Mouse (Mus musculus): ENCODE data around the gene Poldip2. TPM values are rescaled to one million over a fixed set of nuclear protein-coding genes. Genes with fewer than 3 reads are reported as not detected.

Poldip2 gene
- total and polyA plus RNA-seq, 3 experiments: 102 to 144 (median 103) TPM

DNA sequence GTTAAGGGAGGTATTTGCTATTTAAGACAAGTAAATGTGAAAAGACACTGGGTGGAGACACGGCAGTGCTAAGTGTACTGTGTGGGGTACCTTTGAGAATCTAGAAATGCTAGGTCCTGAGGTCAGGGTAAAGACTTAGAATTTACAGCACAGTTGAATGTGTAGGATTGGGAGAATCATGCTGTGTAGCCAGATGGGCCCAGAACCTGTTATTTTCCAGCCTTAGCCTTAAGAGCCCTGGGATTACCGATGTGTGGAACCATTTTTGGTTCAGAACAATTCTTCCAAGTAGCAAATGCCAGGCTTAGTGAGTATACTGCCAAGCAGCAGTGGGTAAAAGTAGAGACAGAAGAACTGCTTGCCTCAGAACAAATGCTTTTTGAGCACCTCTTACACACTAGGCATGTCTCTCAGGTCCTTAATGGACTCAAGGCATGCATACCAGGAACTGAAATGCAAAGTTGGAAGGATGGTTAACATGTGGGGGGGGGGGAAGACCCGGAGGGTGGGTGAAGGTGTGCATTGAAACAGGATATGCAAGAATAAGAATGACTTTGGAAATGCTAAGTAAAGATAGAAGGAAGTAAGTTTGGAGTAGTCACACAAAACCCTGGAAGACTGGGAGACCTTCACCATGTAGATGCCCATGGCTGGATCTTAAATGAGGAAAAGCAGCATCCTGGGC is 1.3 kb downstream of the Poldip2 start:
- in situ Hi-C loops (cut with MboI; ENCODE audit: low pct_ligation_motif_present, low pct_unique_long_range_greater_than_20kb, low sequenced_read_pairs): no loop called here
- TF ChIP-seq JUN (IDR thresholded peaks at IDR 0.05; ENCODE audit: insufficient read depth, low read depth, low read length) (no peak), SIN3A (IDR thresholded peaks at IDR 0.05; ENCODE audit: low read length) (no peak; the same call in 1 of the 2 replicates), TCF12 (IDR thresholded peaks at IDR 0.05; ENCODE audit: low read depth, low read length) (no peak), USF1 (IDR thresholded peaks at IDR 0.05; ENCODE audit: low read depth, low read length) (no peak), CHD2 (IDR thresholded peaks at IDR 0.05; ENCODE audit: low read length) (no peak), CHD1 (IDR thresholded peaks at IDR 0.05; ENCODE audit: low read depth, low read length) (no peak), NRF1 (IDR thresholded peaks at IDR 0.05; ENCODE audit: low read depth, low read length) (no peak), PAX5 (IDR thresholded peaks at IDR 0.05; ENCODE audit: low read length) (no peak), ZMIZ1 (IDR thresholded peaks at IDR 0.05; ENCODE audit: low read depth, low read length) (no peak)

DNA sequence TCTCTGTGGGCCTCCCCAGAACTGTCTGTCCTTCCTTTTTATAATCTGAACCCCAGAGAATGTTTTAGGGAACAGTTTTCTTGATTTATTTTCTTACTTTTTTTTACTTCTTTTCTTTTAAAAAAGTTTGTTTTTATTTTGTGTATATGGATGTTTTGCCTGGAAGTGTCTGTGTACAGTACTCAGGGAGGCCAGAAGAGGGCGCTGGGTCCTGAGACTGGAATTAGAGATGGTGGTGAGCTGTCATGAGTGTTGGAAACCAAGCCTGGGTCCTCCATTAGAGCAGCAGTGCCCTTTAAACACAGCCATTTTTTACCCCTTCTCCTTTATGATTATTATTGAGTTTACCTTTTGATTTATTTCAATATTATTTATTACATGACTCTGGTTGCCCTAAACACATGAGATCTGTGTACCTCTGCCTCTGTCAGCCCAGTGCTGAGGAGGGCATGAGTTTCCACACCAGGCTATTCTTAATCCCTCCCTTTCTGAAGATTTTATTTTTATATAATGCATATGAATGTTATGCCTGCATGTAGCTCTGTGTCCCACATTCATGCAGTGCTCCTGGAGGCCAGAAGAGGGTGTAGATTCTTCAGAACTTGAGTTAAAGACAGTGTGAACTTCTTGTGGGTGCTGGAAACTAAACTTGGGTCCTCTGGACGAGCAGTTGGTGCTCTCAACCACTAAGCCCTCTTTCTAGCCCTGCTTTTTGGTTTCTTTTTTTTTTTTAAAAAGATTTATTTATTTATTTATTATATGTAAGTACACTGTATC is 3.7 kb downstream of the Poldip2 start:
- no peak for DNase-seq (ENCODE audit: extremely low read depth)
- dilution Hi-C loops (cut with MboI; ENCODE audit: extremely low pct_ligation_motif_present, extremely low pct_unique_long_range_greater_than_20kb, low sequenced_read_pairs): no loop called here
- H3K36me3 ChIP-seq (replicated peaks in 1 of 2; ENCODE audit: control insufficient read depth in 1 of 2, insufficient read depth in 1 of 2, low read length in 1 of 2): peaks cover 49 to 66% of the 10 kb centered on the region in 2 experiments

More for the DNA sequence above, 1.3 kb downstream of the Poldip2 start:
- Histone ChIP-seq H3K9me3 (replicated peaks; ENCODE audit: low read length) (no peaks in the 10 kb centered on the region), H3K4me2 (ENCODE audit: insufficient read depth, low read depth, poor library complexity, severe bottlenecking) (peak overlapping the region; percentile 60), H3K4me3 (replicated peaks in 1 of 3; ENCODE audit: low read depth in 2 of 3, low read length in 2 of 3, poor library complexity in 1 of 3) (peak overlapping the region; percentile 74 to 85 (median 83)), H3K9ac (ENCODE audit: insufficient read depth, low read depth) (peak overlapping the region; percentile 94), H3K27ac (ENCODE audit: insufficient read depth, low read depth) (no peak overlapping the region), H3K27me3 (replicated peaks) (no peaks in the 10 kb centered on the region), H3K4me1 (ENCODE audit: control insufficient read depth in 1 of 2, insufficient read depth in 2 of 2) (peaks cover 0 to 31% of the 10 kb centered on the region in 2 experiments; a peak in 2 of 4 replicates), H3K36me3 (replicated peaks in 1 of 2; ENCODE audit: control insufficient read depth in 1 of 2, insufficient read depth in 1 of 2, low read length in 1 of 2) (peaks cover 41 to 59% of the 10 kb centered on the region in 2 experiments), H3K79me2 (replicated peaks; ENCODE audit: control insufficient read depth, extremely low read depth, insufficient read depth, poor library complexity, severe bottlenecking) (peaks cover 25% of the 10 kb centered on the region)
- dilution Hi-C loops (cut with MboI; ENCODE audit: extremely low pct_ligation_motif_present, extremely low pct_unique_long_range_greater_than_20kb, low sequenced_read_pairs): no loop called here
- DNase-seq (ENCODE audit: extremely low read depth): no peak

More for the DNA sequence above, 3.7 kb downstream of the Poldip2 start:
- Histone ChIP-seq H3K9ac (ENCODE audit: insufficient read depth, low read depth) (no peak overlapping the region), H3K4me1 (ENCODE audit: control insufficient read depth in 1 of 2, insufficient read depth in 2 of 2) (peaks cover 0 to 28% of the 10 kb centered on the region in 2 experiments; a peak in 2 of 4 replicates), H3K9me3 (replicated peaks; ENCODE audit: low read length) (no peaks in the 10 kb centered on the region), H3K79me2 (replicated peaks; ENCODE audit: control insufficient read depth, extremely low read depth, insufficient read depth, poor library complexity, severe bottlenecking) (peaks cover 25% of the 10 kb centered on the region), H3K4me3 (replicated peaks in 1 of 3; ENCODE audit: low read depth in 2 of 3, low read length in 2 of 3, poor library complexity in 1 of 3) (no peak overlapping the region), H3K27me3 (replicated peaks) (no peaks in the 10 kb centered on the region), H3K4me2 (ENCODE audit: insufficient read depth, low read depth, poor library complexity, severe bottlenecking) (no peak overlapping the region), H3K27ac (ENCODE audit: insufficient read depth, low read depth) (no peak overlapping the region)
- no peak for TF ChIP-seq ELF1 (IDR thresholded peaks at IDR 0.05; ENCODE audit: low read depth, low read length)
- no peak for TF ChIP-seq JUN (IDR thresholded peaks at IDR 0.05; ENCODE audit: insufficient read depth, low read depth, low read length)
- peak; percentile 6 for TF ChIP-seq RAD21 (IDR thresholded peaks at IDR 0.05; ENCODE audit: low read depth, low read length)
- TF ChIP-seq CTCF (conservative IDR thresholded peaks at IDR 0.05 in 1 of 2, IDR thresholded peaks at IDR 0.05 in 1 of 2; ENCODE audit: low read depth in 2 of 2, low read length in 2 of 2): peak; percentile 39 to 56; a peak in 3 of 4 replicates
- TF ChIP-seq NRF1 (IDR thresholded peaks at IDR 0.05; ENCODE audit: low read depth, low read length): no peak
- no peak for TF ChIP-seq MEF2A (IDR thresholded peaks at IDR 0.05; ENCODE audit: borderline replicate concordance, low read depth, low read length)
- in situ Hi-C loops (cut with MboI; ENCODE audit: low pct_ligation_motif_present, low pct_unique_long_range_greater_than_20kb, low sequenced_read_pairs): no loop called here
